Mouse (Mus musculus) MEL (cell line): ENCODE results near the gene Gm20388. TPM values are rescaled to one million over a fixed set of nuclear protein-coding genes. Genes with fewer than 3 reads are reported as not detected.

Experiments used
- DNase-seq: peaks from one replicate; pipeline ENCODE4 v3.0.0; 2011; ENCODE audit warnings: low read depth, low spot score
- H3K27ac ChIP-seq: 2 replicates; pipeline ENCODE4 v1.5.1; 2012; ENCODE audit warnings: low read depth, mild to moderate bottlenecking, control low read depth, low read length, moderate library complexity; ENCODE audit not compliant: control insufficient read depth
- H3K27me3 ChIP-seq, 2 experiments: fragments of 150-350 bp in 1 of 2; sonication (generic) in 1 of 2; 2 replicates each; pipeline ENCODE4 v1.6.1; 2012; ENCODE audit warnings: low read length in 2 of 2, mild to moderate bottlenecking in 2 of 2, improper control_type of control experiment in 1 of 2, moderate library complexity in 1 of 2; ENCODE audit not compliant: insufficient read depth in 2 of 2, control insufficient read depth in 1 of 2
- H3K36me3 ChIP-seq, 2 experiments: 2 replicates each; pipeline ENCODE4 v1.6.1; 2012 to 2014; ENCODE audit warnings: low read length in 2 of 2, improper control_type of control experiment in 1 of 2, inconsistent platforms in 1 of 2, mild to moderate bottlenecking in 1 of 2; ENCODE audit not compliant: insufficient read depth in 2 of 2, control insufficient read depth in 1 of 2
- H3K4me1 ChIP-seq, 2 experiments: fragments of 150-350 bp in 1 of 2; sonication (generic) in 1 of 2; 2 replicates each; pipeline ENCODE4 v1.6.1; 2012; ENCODE audit warnings: low read length in 2 of 2, improper control_type of control experiment in 1 of 2, mild to moderate bottlenecking in 1 of 2; ENCODE audit not compliant: insufficient read depth in 2 of 2, control insufficient read depth in 1 of 2
- H3K4me3 ChIP-seq, 2 experiments: fragments of 150-350 bp in 1 of 2; sonication (generic) in 1 of 2; 2 replicates each; pipeline ENCODE4 v1.5.1; 2012; ENCODE audit warnings: low read depth in 2 of 2, low read length in 2 of 2, mild to moderate bottlenecking in 2 of 2, moderate library complexity in 2 of 2, control low read depth in 1 of 2, improper control_type of control experiment in 1 of 2; ENCODE audit not compliant: control insufficient read depth in 1 of 2, insufficient read depth in 1 of 2
- H3K79me2 ChIP-seq: 2 replicates; pipeline ENCODE4 v1.6.1; 2012; ENCODE audit warnings: mild to moderate bottlenecking, low read length, moderate library complexity; ENCODE audit not compliant: control insufficient read depth, poor library complexity, insufficient read depth
- H3K9ac ChIP-seq: 2 replicates; pipeline ENCODE4 v1.6.1; 2012; ENCODE audit warnings: low read depth, mild to moderate bottlenecking, control low read depth, low read length, moderate library complexity; ENCODE audit not compliant: control insufficient read depth, poor library complexity, severe bottlenecking
- H3K9me3 ChIP-seq: fragments of 150-350 bp; sonication (generic); replicated peaks from 2 replicates; pipeline ENCODE4 v1.6.1; 2012; ENCODE audit warnings: mild to moderate bottlenecking, low read length, improper control_type of control experiment, moderate library complexity; ENCODE audit not compliant: insufficient read depth
- BHLHE40 ChIP-seq: IDR thresholded peaks from 2 replicates; pipeline ENCODE4 v1.6.1; 2012; ENCODE audit warnings: low read depth, mild to moderate bottlenecking, inconsistent platforms, low read length, improper control_type of control experiment, borderline replicate concordance
- CHD1 ChIP-seq: IDR thresholded peaks from 2 replicates; pipeline ENCODE4 v1.6.1; 2012; ENCODE audit warnings: low read depth, mild to moderate bottlenecking, inconsistent platforms, low read length, improper control_type of control experiment
- CTCF ChIP-seq, 3 experiments: IDR thresholded peaks in 2 of 3; conservative IDR thresholded peaks in 1 of 3; 2 replicates each; pipeline ENCODE4 v1.5.1; 2011 to 2012; ENCODE audit warnings: low read length in 3 of 3, low read depth in 2 of 3, mild to moderate bottlenecking in 2 of 3, improper control_type of control experiment in 1 of 3, inconsistent platforms in 1 of 3, mixed read lengths in 1 of 3, moderate library complexity in 1 of 3; ENCODE audit not compliant: control insufficient read depth in 1 of 3, insufficient read depth in 1 of 3, poor library complexity in 1 of 3, severe bottlenecking in 1 of 3
- E2F4 ChIP-seq: IDR thresholded peaks from 2 replicates; pipeline ENCODE4 v1.6.1; 2011; ENCODE audit warnings: low read depth, low read length, improper control_type of control experiment, borderline replicate concordance
- ELF1 ChIP-seq: IDR thresholded peaks from 2 replicates; pipeline ENCODE4 v1.6.1; 2014; ENCODE audit warnings: low read depth, mild to moderate bottlenecking, inconsistent platforms, low read length, improper control_type of control experiment, moderate library complexity
- ETS1 ChIP-seq: IDR thresholded peaks from 2 replicates; pipeline ENCODE4 v1.6.1; 2012; ENCODE audit warnings: low read depth, mild to moderate bottlenecking, inconsistent platforms, low read length, improper control_type of control experiment, moderate library complexity
- GABPA ChIP-seq: IDR thresholded peaks from 2 replicates; pipeline ENCODE4 v1.6.1; 2012; ENCODE audit warnings: low read depth, mild to moderate bottlenecking, inconsistent platforms, low read length, improper control_type of control experiment, moderate library complexity
- JUND ChIP-seq: IDR thresholded peaks from 2 replicates; pipeline ENCODE4 v1.6.1; 2011; ENCODE audit warnings: low read depth, mild to moderate bottlenecking, improper control_type of control experiment, low read length
- KAT2A ChIP-seq: conservative IDR thresholded peaks from 2 replicates; pipeline ENCODE4 v1.6.1; 2012; ENCODE audit warnings: low read depth, low read length, improper control_type of control experiment, inconsistent platforms
- MAFK ChIP-seq: IDR thresholded peaks from 2 replicates; pipeline ENCODE4 v1.6.1; 2011; ENCODE audit warnings: low read depth, mild to moderate bottlenecking, low read length, improper control_type of control experiment, borderline replicate concordance
- MAX ChIP-seq: IDR thresholded peaks from 2 replicates; pipeline ENCODE4 v1.6.1; 2011; ENCODE audit warnings: low read length, improper control_type of control experiment
- MAZ ChIP-seq: IDR thresholded peaks from 2 replicates; pipeline ENCODE4 v1.6.1; 2012; ENCODE audit warnings: low read depth, mild to moderate bottlenecking, inconsistent platforms, low read length, improper control_type of control experiment
- NRF1 ChIP-seq: IDR thresholded peaks from 2 replicates; pipeline ENCODE4 v1.6.1; 2014; ENCODE audit warnings: low read depth, mild to moderate bottlenecking, inconsistent platforms, low read length, improper control_type of control experiment, moderate library complexity; ENCODE audit not compliant: poor library complexity, insufficient read depth, severe bottlenecking
- POLR2AphosphoS2 ChIP-seq: IDR thresholded peaks from 2 replicates; pipeline ENCODE4 v1.6.1; 2011; ENCODE audit warnings: low read length, improper control_type of control experiment
- POLR2AphosphoS5 ChIP-seq: IDR thresholded peaks from 2 replicates; pipeline ENCODE4 v1.6.1; 2012; ENCODE audit warnings: low read depth, borderline replicate concordance, mild to moderate bottlenecking, inconsistent platforms, low read length, moderate library complexity, mixed read lengths
- RAD21 ChIP-seq: IDR thresholded peaks from 2 replicates; pipeline ENCODE4 v1.6.1; 2011; ENCODE audit warnings: mild to moderate bottlenecking, low read depth, low read length, improper control_type of control experiment
- RCOR1 ChIP-seq: IDR thresholded peaks from 2 replicates; pipeline ENCODE4 v1.6.1; 2012; ENCODE audit warnings: low read depth, mild to moderate bottlenecking, inconsistent platforms, low read length, improper control_type of control experiment
- SMC3 ChIP-seq: IDR thresholded peaks from 2 replicates; pipeline ENCODE4 v1.6.1; 2011; ENCODE audit warnings: low read depth, low read length, improper control_type of control experiment
- TAL1 ChIP-seq: IDR thresholded peaks from 2 replicates; pipeline ENCODE4 v1.6.1; 2012; ENCODE audit warnings: mild to moderate bottlenecking, inconsistent platforms, low read length, moderate library complexity, mixed read lengths
- UBTF ChIP-seq: IDR thresholded peaks from 2 replicates; pipeline ENCODE4 v1.6.1; 2012; ENCODE audit warnings: low read depth, mild to moderate bottlenecking, inconsistent platforms, low read length, improper control_type of control experiment, moderate library complexity, borderline replicate concordance; ENCODE audit not compliant: insufficient read depth
- ZKSCAN1 ChIP-seq: IDR thresholded peaks from 2 replicates; pipeline ENCODE4 v1.6.1; 2012; ENCODE audit warnings: low read depth, mild to moderate bottlenecking, inconsistent platforms, low read length, improper control_type of control experiment, moderate library complexity
- ZMIZ1 ChIP-seq: IDR thresholded peaks from 2 replicates; pipeline ENCODE4 v1.6.1; 2012; ENCODE audit warnings: low read depth, mild to moderate bottlenecking, inconsistent platforms, low read length, improper control_type of control experiment, moderate library complexity
- polyA plus RNA-seq, 2 experiments: library from polyadenylated mRNA; stranded (reverse) in 1 of 2; unstranded in 1 of 2; fragments of >175 nt in 1 of 2; fragments of >200 nt in 1 of 2; gene quantifications; 2 replicates each; pipeline versions ENCODE4 v1.2.1 to v1.2.4; 2012; ENCODE audit warnings: low replicate concordance in 2 of 2, low read depth in 1 of 2; ENCODE audit not compliant: insufficient read length in 2 of 2, insufficient read depth in 1 of 2, missing spikeins in 1 of 2
- total RNA-seq: library from RNA; depleted of rRNA; stranded (reverse); fragments of 300-350 nt; gene quantifications from 2 replicates; pipeline ENCODE4 v1.2.3, GENCODE M21; 2012

The Gm20388 gene
- total and polyA plus RNA-seq, 3 experiments = 11.1 to 17.8 TPM; not detected in 1

- peak overlapping the region; percentile 98 for H3K4me3 ChIP-seq
Measured at GRCm38 (mm10) chr8:123039376-123040109, 3128.9 kb downstream of the Gm20388 start.

DNA sequence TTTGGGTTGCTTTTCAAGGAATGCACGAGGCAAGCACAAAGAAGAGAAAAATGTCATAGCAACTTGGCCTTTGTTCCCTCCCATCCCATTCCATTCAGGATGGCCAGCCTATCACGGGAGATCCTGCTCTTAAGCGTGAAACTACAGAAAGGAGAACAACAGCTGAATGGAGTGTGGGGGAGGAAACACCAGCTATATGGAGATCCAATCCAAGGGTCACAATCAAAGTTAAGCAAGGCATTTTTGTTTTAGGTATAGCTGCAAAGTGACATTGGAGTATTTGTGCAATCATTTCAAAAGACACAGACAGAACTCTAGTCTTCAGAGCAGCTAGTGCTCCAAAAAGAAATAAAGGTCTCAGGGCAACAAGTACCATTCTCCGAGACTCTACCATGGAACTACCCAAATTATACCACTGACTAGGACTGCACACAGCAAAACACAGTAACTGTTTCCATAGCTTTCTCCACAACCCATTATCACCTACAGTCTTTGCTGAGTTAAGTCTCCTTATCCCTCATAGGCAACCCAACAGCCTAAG, 3129.5 kb downstream of the Gm20388 start:
- Histone ChIP-seq H3K27ac (peak overlapping the region; percentile 87; the same call in 1 of the 2 replicates), H3K4me3 (peak overlapping the region; percentile 98), H3K27me3 (no peaks in the 10 kb centered on the region)
- DNase-seq = peak; percentile 54
- TF ChIP-seq SMC3 = 0 out of 2 replicates have a peak, but pooled peaks have one; percentile 1
- no peak for TF ChIP-seq BHLHE40
- TF ChIP-seq, all 39 proteins: peak for 1
- H3K36me3 ChIP-seq = peaks cover 2 to 62% of the 10 kb centered on the region in 2 experiments
- peaks cover 23 to 40% of the 10 kb centered on the region in 2 experiments for H3K4me1 ChIP-seq
- peaks cover 82% of the 10 kb centered on the region for H3K79me2 ChIP-seq
- H3K9ac ChIP-seq = peak overlapping the region; percentile 99
- no peaks in the 10 kb centered on the region for H3K9me3 ChIP-seq

More at GRCm38 (mm10) chr8:123039376-123040109, 3128.9 kb downstream of the Gm20388 start:
- peaks cover 29 to 45% of the 10 kb centered on the region in 2 experiments for H3K4me1 ChIP-seq
- H3K9ac ChIP-seq = peak overlapping the region; percentile 99
- H3K79me2 ChIP-seq = peaks cover 89% of the 10 kb centered on the region
- no peak for TF ChIP-seq GABPA
- no peak for TF ChIP-seq UBTF
- TF ChIP-seq CTCF (IDR thresholded peaks at IDR 0.05 in 2 of 3, conservative IDR thresholded peaks at IDR 0.05 in 1 of 3; ENCODE audit: control insufficient read depth in 1 of 3, insufficient read depth in 1 of 3, low read depth in 2 of 3, low read length in 3 of 3, poor library complexity in 1 of 3, severe bottlenecking in 1 of 3) = no peak
- TF ChIP-seq POLR2AphosphoS5 = no peak
- TF ChIP-seq RCOR1 = no peak
- TF ChIP-seq MAFK = no peak
- TF ChIP-seq ZKSCAN1 = no peak
- TF ChIP-seq TAL1 = no peak
- no peak for TF ChIP-seq ELF1
- no peak for TF ChIP-seq POLR2AphosphoS2
- TF ChIP-seq KAT2A = no peak
- no peak for TF ChIP-seq MAX
- no peak for TF ChIP-seq E2F4
- TF ChIP-seq NRF1 = no peak
- TF ChIP-seq ETS1 = no peak
- TF ChIP-seq CHD1 = no peak
- TF ChIP-seq MAZ = no peak
- TF ChIP-seq ZMIZ1 = no peak
- no peak for TF ChIP-seq JUND
- TF ChIP-seq RAD21 = no peak
- H3K9me3 ChIP-seq = no peaks in the 10 kb centered on the region
- H3K27me3 ChIP-seq = no peaks in the 10 kb centered on the region
- H3K36me3 ChIP-seq = peaks cover 5 to 68% of the 10 kb centered on the region in 2 experiments
- H3K27ac ChIP-seq = no peak overlapping the region
- no peak for DNase-seq
